Mouse (Mus musculus) heart, embryonic 10.5 days (tissue): ENCODE measurements around the gene Spink4. TPM values are rescaled to one million over a fixed set of nuclear protein-coding genes. Genes with fewer than 3 reads are reported as not detected.

ENCODE experiments used
- DNase-seq: peaks from one replicate; pipeline ENCODE4 v3.0.0-alpha.2; 2017; ENCODE audit warnings: low spot score
- H3K27ac ChIP-seq: fragments of 300-500 bp; sonication (generic); 2 replicates; pipeline ENCODE4 v1.5.1; 2016; ENCODE audit warnings: mild to moderate bottlenecking
- H3K27me3 ChIP-seq: fragments of 300-500 bp; sonication (generic); 2 replicates; pipeline ENCODE4 v1.6.1; 2016; ENCODE audit warnings: mild to moderate bottlenecking; ENCODE audit not compliant: poor library complexity, insufficient read depth, severe bottlenecking
- H3K36me3 ChIP-seq: fragments of 300-500 bp; sonication (generic); 2 replicates; pipeline ENCODE4 v1.6.1; 2016; ENCODE audit warnings: mild to moderate bottlenecking, moderate library complexity
- H3K4me1 ChIP-seq: fragments of 300-500 bp; sonication (generic); 2 replicates; pipeline ENCODE4 v1.6.1; 2016; ENCODE audit warnings: mild to moderate bottlenecking
- H3K4me3 ChIP-seq: fragments of 300-500 bp; sonication (generic); 2 replicates; pipeline ENCODE4 v1.5.1; 2016; ENCODE audit warnings: mild to moderate bottlenecking, moderate library complexity
- H3K9me3 ChIP-seq: fragments of 300-500 bp; sonication (generic); 2 replicates; pipeline ENCODE4 v1.6.1; 2016; ENCODE audit warnings: mild to moderate bottlenecking, moderate library complexity
- WGBS: fragments of 180-500 bp; shearing (Covaris S2); methylation state at CpG from one replicate; pipeline ENCODE4 v1.1.7; 2016; 5-methylcytosine and 5-hydroxymethylcytosine counted together
- polyA plus RNA-seq: library from polyadenylated mRNA; unstranded; fragments of >200 nt; fragmentation: Nextera tagmentation; extraction: Ambion mirVana; gene quantifications from 2 replicates; pipeline ENCODE4 v1.2.1, GENCODE M21; 2016

Spink4 gene
- polyA plus RNA-seq, 1 experiment from 2014 or later = 6.2 TPM

DNA sequence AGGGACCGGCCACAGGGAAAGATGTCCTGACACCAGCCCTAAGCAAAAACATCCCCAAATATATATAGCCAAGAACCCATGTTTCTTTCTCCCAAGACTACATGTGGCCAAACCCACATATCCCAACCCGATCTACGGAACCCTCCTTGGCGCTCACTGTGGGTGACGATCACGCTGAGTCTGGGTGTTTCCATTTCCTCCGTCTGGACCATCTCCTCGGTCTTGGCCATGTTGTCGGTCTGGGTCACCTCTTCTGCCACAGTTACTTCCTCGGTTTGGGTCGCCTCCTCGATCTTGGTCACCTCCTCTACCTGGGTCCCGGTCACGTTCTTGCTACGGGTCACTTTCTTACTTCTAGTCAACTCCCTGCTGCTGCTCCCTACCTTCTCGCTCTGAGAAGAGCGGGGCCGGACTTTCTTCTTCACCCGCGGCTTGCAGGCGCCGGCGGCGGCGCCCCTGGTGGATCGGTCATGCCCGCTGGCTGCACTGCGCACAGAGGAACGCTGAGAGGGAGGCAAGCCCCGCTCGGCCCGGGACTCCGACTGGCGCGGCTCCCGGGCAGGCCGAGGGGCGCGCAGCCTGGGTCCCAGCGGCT lies 27.8 kb downstream of the Spink4 start:
- H3K4me3 ChIP-seq = peak overlapping the region; percentile 92
- peaks cover 18% of the 10 kb centered on the region for H3K4me1 ChIP-seq
- H3K27ac ChIP-seq = peak overlapping the region; percentile 95
- peak; percentile 81 for DNase-seq
- H3K36me3 ChIP-seq = peaks cover 63% of the 10 kb centered on the region
- WGBS = under 1% methylated on average over 40 of the region's 40 CpGs
- no peaks in the 10 kb centered on the region for H3K27me3 ChIP-seq
- no peaks in the 10 kb centered on the region for H3K9me3 ChIP-seq

DNA sequence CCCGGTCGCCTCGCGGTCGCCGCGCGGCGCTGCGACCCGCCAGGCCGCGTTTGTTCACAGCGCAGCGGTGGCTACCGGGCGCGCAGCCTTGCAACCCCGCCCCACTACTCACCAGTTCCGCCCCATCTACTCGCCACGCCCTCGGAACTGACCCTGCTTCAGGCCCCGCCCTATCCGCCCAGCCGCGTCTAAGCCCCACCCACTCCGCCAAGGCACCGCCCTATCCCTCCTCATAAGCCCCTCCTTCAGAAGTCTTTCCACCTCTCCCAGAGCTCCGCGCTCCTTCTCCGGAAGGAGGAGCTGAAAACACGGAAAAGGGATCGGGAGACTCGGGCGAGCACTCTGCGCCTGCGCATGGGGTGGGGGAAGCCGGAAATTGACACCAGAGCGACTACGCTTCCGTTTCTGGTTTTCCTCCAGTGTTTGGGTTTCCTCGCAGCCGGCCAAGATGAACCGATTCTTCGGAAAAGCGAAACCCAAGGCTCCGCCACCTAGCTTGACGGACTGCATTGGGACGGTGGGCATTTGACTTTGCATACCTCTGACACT lies 28.4 kb downstream of the Spink4 start, which contains the start of the genes Bag1 and Chmp5:
Gene Bag1 (minus strand): TSS at position 135 of the 549 bp plus-strand sequence.
Gene Chmp5 (plus strand): TSS at position 248 of the 549 bp plus-strand sequence.
- H3K9me3 ChIP-seq = no peaks in the 10 kb centered on the region
- peak within 1 kb of the TSS; percentile 95 for H3K27ac ChIP-seq
- peak within 1 kb of the TSS; percentile 92 for H3K4me3 ChIP-seq
- peaks cover 18% of the 10 kb centered on the region for H3K4me1 ChIP-seq
- H3K27me3 ChIP-seq = no peaks in the 10 kb centered on the region
- DNase-seq = peak; percentile 100
- H3K36me3 ChIP-seq = peaks cover 63% of the 10 kb centered on the region
- under 1% methylated on average over 49 of the region's 50 CpGs for WGBS

DNA sequence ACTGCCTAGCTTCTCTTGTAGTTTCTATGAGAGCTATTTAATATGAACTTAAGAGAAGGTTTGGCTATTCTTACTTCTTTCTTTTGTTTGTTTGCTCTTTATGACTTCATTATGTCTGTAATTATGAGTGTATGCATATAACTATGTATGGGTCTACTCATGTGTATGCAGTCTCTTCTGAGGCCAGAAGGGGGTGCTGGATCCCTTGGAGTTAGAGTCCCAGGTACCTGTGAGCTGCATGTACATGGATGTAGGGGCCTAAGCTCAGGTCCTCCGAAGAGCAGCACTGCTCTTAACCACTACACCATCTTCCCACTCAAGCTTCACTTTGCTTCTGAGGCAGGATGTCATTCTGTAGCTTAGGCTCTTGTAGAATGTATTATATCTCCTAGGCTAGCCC lies 33.7 kb downstream of the Spink4 start:
- H3K27me3 ChIP-seq = no peaks in the 10 kb centered on the region
- DNase-seq = no peak
- H3K4me1 ChIP-seq = peaks cover 8% of the 10 kb centered on the region
- H3K27ac ChIP-seq = no peak overlapping the region
- H3K36me3 ChIP-seq = peaks cover 77% of the 10 kb centered on the region
- no peak overlapping the region for H3K4me3 ChIP-seq
- 87% methylated on average over 1 of the region's 1 CpGs for WGBS
- H3K9me3 ChIP-seq = no peaks in the 10 kb centered on the region

DNA sequence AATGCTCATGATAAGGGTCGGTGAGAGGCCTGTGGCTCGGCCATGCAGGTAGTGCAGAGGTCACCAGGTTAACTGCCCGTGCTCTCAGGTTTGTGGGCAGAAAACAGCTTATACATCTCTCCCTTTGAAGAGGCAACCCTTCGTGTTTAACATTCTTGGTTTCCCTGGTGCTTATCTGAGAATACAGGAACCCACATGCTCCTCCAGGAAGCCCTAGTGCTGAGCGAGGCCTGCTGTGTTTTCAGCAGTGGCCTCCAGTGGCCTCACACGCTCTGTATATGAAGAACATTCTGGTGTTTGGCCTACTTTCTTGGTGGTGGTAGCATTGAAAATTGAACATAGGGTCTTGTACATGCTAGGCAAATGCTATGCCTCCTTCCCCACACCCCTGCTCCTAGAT lies 36.1 kb downstream of the Spink4 start:
- Histone ChIP-seq H3K27me3 (no peaks in the 10 kb centered on the region), H3K9me3 (no peaks in the 10 kb centered on the region), H3K4me1 (no peaks in the 10 kb centered on the region), H3K27ac (no peak overlapping the region), H3K36me3 (peaks cover 89% of the 10 kb centered on the region), H3K4me3 (no peak overlapping the region)
- 62% methylated on average over 6 of the region's 6 CpGs for WGBS
- no peak for DNase-seq

DNA sequence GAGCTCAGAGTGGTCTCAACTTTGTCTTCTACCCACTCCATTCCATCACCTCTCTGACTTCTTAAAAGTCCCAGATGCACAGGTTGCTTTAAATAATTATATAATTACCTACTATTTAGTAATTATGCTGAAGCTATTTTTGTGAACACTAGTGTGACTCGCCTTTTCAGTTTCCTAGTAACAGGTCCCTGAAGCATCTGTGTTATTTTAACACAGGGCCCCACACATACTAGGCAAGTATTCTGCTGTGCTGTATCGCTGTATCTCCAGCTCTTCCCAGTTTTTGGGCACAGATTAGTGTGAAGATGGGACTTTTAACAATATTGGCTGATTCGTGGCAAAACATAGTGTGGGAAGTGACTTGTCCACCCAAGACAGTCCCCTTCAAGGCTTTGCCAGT lies 43.7 kb downstream of the Spink4 start:
- Histone ChIP-seq H3K4me3 (no peak overlapping the region), H3K4me1 (no peaks in the 10 kb centered on the region), H3K9me3 (no peaks in the 10 kb centered on the region), H3K27ac (no peak overlapping the region), H3K27me3 (no peaks in the 10 kb centered on the region), H3K36me3 (peaks cover 78% of the 10 kb centered on the region)
- DNase-seq = no peak
- WGBS = 85% methylated on average over 3 of the region's 3 CpGs

DNA sequence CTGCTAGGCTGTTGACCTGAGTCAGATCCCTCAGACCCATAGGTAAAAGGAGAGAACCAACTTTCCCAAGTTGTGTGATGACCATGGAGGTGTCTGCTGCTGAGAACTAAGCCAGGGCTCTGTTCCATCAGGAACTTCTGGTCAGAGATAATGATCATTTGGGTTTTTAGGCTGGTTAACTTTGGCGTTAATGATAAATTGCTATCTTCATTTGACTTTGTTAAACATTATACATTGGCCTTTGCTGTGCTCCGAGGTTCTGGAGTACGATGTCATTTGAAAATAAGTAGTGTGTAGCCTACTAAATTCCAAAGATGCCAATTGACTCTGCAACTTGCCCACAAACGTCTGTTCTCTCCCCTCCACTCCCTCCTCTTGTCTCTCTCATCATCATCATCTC lies 49.3 kb downstream of the Spink4 start:
- H3K4me3 ChIP-seq = no peak overlapping the region
- H3K4me1 ChIP-seq = peaks cover 22% of the 10 kb centered on the region
- 76% methylated on average over 4 of the region's 4 CpGs for WGBS
- no peak for DNase-seq
- H3K9me3 ChIP-seq = no peaks in the 10 kb centered on the region
- H3K36me3 ChIP-seq = peaks cover 35% of the 10 kb centered on the region
- no peaks in the 10 kb centered on the region for H3K27me3 ChIP-seq
- H3K27ac ChIP-seq = 0 out of 2 replicates have a peak overlapping the region, but pooled peaks have one; percentile 97

DNA sequence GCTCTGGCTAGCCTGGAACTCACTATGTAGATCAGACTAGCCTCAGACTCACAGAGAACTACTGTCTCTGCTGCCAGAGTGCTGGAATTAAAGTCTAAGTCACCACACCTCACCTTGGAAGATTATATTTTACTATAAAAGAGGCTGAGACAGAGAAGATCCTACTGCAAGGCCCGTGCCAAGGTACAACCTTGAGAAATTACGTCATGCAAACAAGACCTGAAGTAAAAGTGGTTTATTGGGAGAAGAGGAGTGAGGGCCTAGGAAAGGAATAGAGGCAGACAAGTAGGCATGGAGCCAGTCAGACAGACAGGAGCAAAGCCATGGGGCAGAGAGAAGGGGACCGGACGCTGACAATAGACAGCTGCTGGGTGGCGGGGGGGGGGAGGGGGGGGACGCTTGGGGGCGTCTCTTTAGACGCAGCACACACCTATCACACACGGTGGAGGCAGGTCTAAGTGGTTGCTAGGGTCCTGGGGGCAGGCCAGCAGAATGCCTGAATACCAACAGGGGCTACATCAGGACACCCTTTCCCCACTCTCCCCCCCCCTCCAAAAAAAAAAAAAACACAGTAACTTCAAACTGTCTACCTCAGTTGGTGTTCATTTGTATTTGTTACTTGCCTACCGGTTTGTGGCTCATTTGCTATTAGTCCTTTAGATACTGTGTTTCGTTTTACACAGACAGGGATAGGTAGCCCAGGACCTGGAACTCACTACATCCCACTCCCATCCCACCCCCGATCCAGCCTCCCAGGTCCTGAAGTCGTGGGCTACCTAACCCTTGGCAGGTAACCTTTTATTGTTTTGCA lies 50.1 kb downstream of the Spink4 start:
- Histone ChIP-seq H3K4me3 (peak overlapping the region; percentile 97), H3K9me3 (no peaks in the 10 kb centered on the region), H3K27me3 (no peaks in the 10 kb centered on the region), H3K4me1 (peaks cover 22% of the 10 kb centered on the region), H3K36me3 (peaks cover 28% of the 10 kb centered on the region), H3K27ac (peak overlapping the region; percentile 97)
- no peak for DNase-seq
- 15% methylated on average over 10 of the region's 13 CpGs for WGBS

DNA sequence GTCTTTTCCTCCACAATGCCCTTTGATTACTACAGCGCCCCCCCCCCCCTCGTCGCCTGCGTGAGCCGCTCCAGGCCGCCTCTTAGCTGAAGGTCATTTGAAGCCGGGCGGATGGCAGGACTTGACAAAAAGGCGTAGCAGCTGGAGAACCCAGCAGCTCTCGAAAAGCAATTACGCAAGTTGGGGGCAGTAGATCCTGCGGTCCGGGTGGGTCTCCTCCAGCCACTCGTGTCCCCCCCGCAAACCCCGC lies 50.7 kb downstream of the Spink4 start:
- H3K4me1 ChIP-seq = peaks cover 22% of the 10 kb centered on the region
- peaks cover 25% of the 10 kb centered on the region for H3K36me3 ChIP-seq
- peak overlapping the region; percentile 97 for H3K27ac ChIP-seq
- DNase-seq = no peak
- H3K27me3 ChIP-seq = no peaks in the 10 kb centered on the region
- peak overlapping the region; percentile 97 for H3K4me3 ChIP-seq
- H3K9me3 ChIP-seq = no peaks in the 10 kb centered on the region
- WGBS = under 1% methylated on average over 15 of the region's 16 CpGs

DNA sequence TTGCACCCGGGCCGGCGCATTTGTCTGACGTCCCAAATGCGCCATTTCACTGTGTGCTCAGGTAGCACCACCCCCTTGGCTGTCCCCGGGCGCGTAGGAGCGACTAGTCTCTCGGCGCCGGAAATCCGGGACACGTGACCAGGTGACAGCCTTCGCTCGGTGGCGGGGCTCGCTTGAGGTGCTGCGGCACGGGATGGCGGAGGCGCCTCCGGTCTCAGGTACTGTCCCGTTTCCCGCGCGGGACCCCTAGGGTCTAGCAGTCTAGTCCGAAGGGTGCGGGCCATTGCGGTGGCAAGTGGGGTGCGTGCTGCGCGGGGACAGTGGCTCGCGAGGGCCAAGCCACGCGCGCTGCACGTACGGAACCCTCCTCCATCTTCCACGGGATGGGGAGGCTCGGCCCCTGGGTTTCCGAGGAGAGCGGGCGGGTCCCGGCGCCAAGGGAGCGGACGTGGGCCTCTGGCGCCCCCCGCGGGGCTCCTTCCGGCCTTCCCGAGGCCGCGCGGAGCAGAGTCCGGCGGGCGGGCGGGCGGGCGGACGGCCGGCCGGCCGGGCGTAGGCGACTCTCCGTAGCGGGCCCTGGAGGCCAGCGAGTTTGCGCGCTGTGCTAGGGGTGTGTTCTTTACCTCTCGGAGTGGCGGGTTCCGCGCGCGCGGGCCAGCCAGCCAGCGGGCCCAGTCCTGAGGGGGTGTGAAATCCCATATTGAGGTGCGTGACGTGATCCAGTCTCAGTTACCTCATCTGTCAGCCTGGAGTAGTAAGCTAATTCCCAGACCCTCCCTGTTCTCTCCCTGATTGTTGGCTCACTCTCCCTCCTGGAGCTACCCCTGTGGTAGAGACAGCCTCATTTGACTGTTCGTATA lies 51.2 kb downstream of the Spink4 start, which contains the start of gene Nfx1:
Gene Nfx1 (plus strand): TSS at position 65 of the 860 bp plus-strand sequence.
- peak; percentile 99 for DNase-seq
- Histone ChIP-seq H3K4me1 (peaks cover 22% of the 10 kb centered on the region), H3K27ac (peak within 1 kb of the TSS; percentile 97), H3K4me3 (peak within 1 kb of the TSS; percentile 97), H3K27me3 (no peaks in the 10 kb centered on the region), H3K9me3 (no peaks in the 10 kb centered on the region), H3K36me3 (peaks cover 20% of the 10 kb centered on the region)
- WGBS = under 1% methylated on average over 85 of the region's 85 CpGs

DNA sequence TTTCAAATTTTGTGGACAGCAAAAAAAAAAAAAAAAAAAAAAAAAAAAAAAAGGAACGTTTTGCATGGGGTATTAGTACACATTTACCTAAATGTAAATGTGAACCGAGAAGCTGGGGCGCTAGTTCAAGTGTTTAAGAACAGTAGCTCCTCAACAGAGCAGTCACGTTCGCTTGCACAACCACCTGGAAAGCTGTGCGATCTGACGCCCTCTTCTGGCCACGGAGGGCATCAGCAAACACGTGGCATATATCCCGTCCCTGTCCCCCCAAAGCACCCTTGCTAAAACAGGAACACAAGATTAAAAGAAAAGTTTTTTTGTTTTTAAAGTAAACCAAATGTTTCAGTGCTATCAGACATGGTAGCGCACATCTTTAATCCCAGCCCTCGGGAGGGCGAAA lies 51.9 kb downstream of the Spink4 start:
- Histone ChIP-seq H3K4me3 (peak overlapping the region; percentile 97), H3K9me3 (no peaks in the 10 kb centered on the region), H3K27ac (peak overlapping the region; percentile 97; the same call in 1 of the 2 replicates), H3K36me3 (peaks cover 20% of the 10 kb centered on the region), H3K27me3 (no peaks in the 10 kb centered on the region), H3K4me1 (peaks cover 22% of the 10 kb centered on the region)
- peak; percentile 83 for DNase-seq
- WGBS = 25% methylated on average over 13 of the region's 13 CpGs

DNA sequence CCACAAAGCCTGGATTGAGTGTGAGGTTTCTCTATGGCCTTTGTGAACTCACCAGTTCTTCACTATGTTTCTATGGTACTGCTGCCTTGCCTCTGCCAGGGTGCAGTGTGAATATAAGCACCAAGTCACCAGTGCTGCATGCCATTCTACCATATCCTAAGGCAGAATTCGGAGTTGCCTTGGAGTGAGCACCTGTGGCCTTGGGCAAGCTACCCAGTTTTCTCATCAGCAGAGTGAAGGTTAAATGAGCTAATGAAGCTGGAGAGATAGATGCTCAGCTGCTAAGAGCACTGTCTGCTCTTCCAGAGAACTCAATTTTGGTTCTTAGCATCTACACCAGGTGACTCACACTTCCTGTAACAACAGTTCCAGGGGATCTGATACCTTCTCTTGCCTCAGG lies 54.2 kb downstream of the Spink4 start:
- no peaks in the 10 kb centered on the region for H3K9me3 ChIP-seq
- H3K27me3 ChIP-seq = no peaks in the 10 kb centered on the region
- H3K36me3 ChIP-seq = peaks cover 39% of the 10 kb centered on the region
- no peak for DNase-seq
- H3K27ac ChIP-seq = no peak overlapping the region
- H3K4me1 ChIP-seq = peaks cover 22% of the 10 kb centered on the region
- 100% methylated on average over 1 of the region's 1 CpGs for WGBS
- H3K4me3 ChIP-seq = no peak overlapping the region

DNA sequence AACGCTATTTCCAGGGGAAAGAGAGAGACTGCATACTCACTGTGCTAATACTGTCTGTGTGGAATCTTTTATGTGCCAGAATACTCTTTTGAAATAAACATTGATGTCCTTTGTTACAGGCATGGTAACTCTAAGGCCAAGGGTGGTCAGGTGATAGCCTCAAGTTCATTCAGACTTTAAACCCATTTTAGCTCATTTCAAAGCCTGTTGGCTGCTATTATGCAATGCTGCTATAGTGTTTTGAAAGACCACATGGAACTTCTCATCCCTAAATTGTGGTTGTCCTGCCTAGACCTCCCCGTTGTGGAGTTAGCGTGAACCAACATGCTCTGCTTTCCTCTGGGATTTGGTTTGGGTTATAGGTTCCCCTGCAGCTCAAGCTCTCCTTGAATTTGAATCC lies 55.8 kb downstream of the Spink4 start:
- 94% methylated on average over 3 of the region's 3 CpGs for WGBS
- Histone ChIP-seq H3K27me3 (no peaks in the 10 kb centered on the region), H3K9me3 (no peaks in the 10 kb centered on the region), H3K4me1 (peaks cover 14% of the 10 kb centered on the region; the same call in 1 of the 2 replicates), H3K4me3 (no peak overlapping the region), H3K27ac (no peak overlapping the region), H3K36me3 (peaks cover 55% of the 10 kb centered on the region)
- DNase-seq = no peak
